Mouse (Mus musculus) frontal cortex, postnatal 25 days (tissue): ENCODE measurements around the gene Nol12.
A peak's percentile ranks its signal among the peaks of the same experiment; 100 is the strongest.

ENCODE experiments used
- DNase-seq, 2 experiments: peaks; one replicate each; pipeline ENCODE4 v3.0.0; 2022; ENCODE audit warnings: low spot score in 2 of 2

The Nol12 gene

DNA sequence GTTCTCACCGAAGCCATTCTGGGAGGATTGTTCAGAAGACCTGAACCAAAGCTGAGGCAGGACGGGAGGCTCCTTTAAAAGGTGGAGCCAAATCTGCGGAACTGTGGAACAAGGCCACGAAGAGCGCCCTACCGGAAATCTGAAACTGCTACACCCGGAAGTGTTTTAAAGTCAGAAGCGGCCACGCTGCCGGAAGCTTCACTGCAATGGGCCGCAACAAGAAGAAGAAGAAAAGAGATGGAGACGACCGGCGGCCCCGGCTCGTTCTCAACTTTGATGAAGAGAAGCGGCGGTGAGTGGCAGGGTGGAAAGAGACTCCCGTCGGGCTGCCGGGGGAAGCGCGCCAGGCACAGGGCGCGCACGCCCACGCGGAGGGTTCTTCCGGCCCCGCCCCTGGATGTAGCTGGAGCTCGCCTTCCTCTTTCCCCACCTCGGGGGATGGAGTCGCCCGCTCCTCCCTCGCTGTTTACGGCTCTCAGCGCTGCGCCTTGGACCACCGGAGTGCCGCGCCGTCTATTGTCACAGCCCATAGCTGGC lies at the start of gene Nol12:
Gene Nol12 (plus strand): TSS at position 150 of the 537 bp plus-strand sequence.
- DNase-seq = peak; percentile 84 to 87

DNA sequence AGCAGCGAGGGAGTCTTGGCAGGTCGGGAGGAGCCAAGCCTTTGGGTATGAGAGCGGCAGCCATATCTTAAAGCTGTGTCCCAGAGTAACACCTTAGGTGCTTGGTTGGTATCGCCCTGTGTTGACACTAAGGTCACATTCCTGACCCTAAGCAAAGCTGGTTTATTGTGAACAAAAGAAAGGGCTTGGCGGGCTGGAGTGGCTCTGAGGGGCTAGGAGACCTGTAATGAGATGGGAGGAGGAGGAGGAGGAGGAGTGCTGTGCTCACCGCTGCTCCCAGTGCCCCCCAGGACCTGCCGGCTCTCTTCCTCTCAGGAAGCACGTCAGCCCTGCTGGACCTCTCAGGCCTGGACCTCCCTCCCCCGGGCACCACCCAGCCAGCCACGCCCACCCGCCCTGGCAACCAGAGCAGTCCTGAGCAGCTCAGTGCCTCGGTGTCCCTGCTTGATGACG lies 45.3 kb upstream of the Nol12 start:
- DNase-seq = no peak

DNA sequence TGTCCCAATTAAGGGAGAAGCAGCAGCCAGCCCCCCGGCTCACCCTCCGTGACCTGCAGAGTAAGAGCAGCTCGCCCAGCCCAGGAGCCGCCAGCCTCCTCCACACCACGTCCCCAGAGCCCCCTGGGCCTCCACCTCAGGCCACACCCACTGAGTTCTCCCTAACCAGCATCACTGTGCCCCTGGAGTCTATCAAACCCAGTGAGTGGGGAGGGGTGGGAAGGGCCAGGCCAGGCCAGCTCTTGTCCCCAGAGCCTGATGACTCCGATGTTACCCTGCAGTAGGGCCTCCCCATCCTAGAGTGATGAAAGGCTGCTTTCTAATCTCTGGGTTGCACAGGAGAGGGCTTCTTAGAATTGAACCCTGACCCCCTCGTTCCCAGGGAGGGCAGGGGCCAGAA lies 42.3 kb upstream of the Nol12 start:
- DNase-seq = no peak

DNA sequence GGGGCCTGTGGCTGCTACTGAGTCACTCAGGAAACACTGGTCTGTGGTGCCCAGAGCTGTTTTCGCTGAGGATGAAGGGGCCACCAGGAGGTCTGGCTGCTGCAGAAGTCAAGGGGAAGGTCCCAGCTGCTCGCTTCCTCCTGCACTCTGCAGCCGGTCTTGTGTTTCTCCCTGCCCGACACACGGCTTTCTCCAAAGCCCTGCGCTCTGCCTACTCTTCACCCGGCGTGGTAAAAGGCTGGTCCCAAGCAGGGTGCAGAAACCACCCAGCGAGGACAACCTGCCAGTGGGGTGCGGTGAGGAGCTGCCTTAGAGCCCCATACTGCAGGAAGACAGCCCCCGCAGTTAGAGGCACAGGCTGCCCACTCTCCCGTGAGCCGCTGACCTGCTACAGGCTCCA lies 40.0 kb upstream of the Nol12 start:
- DNase-seq = no peak

DNA sequence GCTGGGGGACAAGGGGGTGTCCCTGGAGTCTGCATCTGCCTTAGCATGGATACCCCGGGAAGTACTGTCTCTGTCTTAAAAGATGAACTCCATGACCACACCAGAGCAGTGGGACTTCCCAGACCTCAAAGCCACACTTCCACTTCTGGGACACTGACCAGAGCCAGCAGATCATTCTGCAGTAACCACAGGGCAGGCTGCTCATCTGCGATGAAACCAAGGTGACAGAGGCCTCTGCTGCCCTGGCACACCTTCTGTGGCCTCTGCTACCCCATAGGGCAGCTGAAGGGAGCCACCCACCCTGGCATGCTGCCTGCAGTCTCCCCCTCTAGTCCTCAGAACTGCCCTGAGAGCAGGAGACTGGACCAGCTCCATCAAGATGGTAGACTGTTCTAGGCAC lies 39.0 kb upstream of the Nol12 start:
- no peak for DNase-seq

DNA sequence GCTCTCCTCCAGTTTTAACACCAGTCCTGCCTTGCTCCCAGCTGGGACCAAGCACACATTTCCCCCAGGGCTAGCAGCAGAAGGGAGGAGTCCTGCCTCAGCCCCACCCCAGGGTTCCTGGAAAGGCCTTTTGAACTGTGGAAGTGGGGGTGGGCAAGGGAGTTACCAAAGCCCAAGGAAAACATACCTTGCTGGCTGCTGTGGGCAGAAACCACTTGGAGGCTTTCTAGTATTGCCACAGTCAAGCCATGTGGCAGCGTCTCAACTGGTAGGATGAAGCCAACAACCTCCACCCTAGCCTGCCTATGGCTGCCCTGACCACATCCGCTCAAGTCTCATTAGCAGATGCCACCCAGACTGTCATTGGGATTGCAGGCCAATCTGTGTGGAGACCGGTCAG lies 38.6 kb upstream of the Nol12 start:
- no peak for DNase-seq

DNA sequence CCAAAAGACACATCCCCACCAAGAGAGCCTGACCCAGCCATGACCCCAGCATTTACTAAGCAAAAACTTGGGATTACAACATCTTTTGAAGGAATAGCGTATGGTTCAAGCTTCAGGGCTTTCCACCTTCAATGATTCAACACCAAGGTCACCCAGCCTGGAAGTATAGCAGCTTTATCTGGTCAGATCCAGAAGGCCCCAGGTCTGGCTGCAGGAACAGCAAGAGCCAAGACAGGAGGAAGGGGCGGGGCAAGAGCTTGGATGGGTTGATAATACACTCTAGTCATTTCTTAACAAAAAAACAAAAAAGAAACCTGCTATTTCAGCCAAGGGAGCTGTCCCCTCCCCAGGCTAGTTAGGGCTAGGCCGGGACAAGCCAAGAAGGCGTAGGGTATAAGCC lies 37.2 kb upstream of the Nol12 start:
- DNase-seq = no peak

DNA sequence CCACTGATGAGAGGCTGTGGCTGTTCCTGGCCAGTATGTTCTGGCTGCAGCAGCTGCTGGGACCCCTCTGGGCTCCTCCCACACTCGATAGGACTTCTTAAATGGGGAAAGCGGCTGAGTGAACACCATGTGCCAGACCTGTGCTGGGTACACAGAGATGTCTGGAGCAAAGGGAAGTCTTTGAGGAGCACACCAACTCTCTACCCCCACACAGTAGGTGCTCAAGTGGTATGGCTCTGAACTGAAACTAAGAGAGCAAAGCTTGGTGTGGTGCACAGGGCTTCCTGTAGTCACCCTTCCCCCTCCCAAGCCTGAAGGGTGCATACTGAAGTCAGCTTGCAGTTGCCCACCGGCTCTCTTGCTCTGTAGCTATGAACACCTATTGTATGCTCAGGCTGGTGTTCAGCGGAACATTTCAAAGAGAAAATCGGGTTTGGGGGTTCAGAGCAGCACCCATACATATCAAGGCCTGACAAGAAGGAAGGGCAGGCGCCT lies 36.2 kb upstream of the Nol12 start:
- DNase-seq = no peak

DNA sequence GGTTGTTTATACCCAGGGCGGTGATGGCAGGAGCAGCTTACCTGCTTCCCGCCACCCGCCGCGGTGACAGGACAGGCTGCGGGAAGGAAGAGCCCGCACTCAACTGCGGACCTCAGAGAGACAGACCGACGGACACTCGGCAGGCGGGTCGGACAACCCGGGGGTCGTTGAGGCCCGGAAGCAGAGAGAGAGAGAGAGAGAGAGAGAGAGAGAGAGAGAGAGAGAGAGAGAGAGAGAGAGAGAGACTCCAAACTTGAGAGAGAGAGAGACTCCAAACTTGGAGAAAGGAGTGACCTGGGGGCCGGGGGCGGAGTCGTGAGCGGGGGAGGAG lies 35.4 kb upstream of the Nol12 start, which contains the start of gene Gm49510:
Gene Gm49510 (plus strand): TSS at position 259 of the 331 bp plus-strand sequence.
- no peak for DNase-seq

DNA sequence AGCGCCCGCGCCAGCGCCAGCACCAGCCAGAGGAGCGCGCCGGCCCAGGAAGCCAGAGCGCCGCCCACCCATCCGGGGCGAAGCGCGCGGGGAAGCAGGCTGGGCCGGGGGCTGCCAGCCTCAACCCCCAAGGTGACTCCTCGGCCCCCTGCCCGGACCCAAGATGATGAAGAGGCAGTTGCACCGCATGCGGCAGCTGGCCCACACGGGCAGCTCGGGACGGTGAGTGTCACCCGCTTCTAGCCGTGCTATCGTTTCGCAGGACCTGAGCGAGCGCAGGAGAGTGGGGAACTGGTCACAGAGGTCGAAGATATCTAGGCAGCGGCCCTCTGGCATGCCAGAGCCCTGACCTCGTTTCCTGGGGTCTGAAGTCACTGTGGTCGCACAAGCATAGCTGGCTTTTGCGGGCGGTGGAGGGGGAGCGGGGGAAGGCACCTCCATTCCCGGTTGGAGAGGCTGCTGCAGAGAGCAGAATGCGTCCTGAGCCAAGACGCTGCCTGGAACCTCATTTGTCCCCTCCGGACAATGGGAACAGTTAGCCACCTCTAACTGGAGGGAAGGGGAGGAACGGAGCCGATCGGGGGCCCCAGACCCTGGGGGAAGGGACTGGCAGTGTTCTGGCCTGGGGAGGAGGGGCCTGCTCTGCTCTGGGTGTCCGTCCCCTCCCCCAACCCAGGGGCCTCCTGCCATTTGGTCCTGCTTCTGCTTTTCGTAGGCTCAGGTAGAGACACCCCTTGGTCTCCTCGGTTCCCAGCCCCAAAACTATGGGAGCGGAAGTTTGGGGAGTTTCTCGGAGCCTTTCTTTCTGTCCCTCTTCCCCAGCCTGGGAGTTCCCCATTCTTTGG lies 34.8 kb upstream of the Nol12 start, which contains the start of gene Sh3bp1:
Gene Sh3bp1 (plus strand): TSS at position 29 of the 845 bp plus-strand sequence.
- peak in 1 of 2 experiments; percentile 45 for DNase-seq

DNA sequence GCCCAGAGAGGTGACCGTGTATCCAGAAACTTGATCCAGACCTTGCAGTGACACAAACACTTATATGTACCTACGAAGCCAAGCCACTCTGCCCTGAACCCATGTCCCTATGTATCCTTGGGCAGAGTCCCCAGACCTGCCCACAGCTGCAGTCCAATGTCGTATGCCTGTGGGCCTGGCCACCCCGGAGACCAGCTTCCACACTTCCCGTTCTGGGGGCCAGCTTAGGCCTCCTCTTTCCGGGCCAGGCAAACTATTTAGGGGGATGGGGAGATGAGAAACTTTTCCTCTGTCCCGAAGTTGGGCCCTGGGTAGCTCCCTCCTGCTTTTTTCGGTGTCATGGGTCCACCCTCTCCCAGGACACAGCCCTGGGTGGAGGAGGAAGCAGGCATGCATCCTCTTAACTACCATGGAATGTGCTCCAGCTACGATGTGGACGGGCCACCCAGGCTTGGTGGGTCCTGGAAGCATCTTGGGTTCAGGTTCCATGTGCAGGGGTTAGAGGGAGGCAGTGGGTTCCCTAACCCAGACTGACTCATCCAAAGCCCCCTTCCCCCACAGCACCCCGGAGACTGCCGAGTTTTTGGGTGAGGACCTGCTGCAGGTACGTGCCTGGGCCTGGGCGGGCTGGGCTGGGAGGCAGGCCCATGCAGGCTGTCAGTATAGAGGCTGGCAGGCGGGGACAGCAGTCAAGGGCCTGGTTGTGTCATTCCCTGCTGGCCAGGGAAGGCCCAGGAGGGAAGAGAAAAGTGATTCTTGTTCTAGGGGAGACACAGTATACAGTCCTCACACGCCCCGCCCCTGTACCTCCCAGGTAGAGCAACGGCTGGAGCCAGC lies 33.9 kb upstream of the Nol12 start:
- no peak for DNase-seq

DNA sequence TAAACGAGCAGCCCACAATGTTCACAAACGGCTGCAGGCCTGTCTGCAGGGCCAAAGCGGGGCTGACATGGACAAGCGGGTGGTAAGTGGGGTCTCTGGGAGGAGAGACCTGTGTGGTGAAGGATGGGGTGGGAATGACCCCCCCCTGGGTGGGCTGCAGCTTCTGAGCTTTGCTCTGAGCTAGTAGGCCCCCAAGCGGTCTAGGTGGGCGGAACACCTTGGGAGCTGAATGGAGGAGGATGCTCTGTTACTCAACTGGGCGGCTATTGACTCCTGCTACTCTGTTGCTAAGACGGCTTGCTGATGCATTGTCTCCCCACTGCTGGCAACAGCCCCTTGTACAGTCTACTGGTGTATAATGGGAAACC lies 33.3 kb upstream of the Nol12 start:
- DNase-seq = no peak

DNA sequence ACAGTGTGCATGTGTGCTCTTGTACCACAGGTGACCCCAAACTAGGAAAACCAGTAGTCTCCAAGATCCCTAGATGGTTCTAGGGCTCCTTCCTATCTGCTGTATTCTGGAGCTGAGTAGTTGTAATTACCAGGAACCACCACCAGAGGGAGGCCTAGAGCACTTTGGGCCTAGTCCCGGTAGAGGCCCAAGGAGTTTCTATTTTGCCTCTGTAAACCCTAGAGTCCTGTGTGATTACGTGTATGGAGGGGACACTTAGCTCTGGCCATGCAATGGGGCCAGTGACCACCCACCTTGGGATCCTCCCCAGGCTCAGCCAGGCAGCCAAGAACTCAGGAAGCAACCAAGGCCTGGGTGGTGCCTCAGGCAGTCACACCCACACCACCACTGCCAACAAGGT lies 31.5 kb upstream of the Nol12 start:
- DNase-seq = peak; percentile 64 to 71

DNA sequence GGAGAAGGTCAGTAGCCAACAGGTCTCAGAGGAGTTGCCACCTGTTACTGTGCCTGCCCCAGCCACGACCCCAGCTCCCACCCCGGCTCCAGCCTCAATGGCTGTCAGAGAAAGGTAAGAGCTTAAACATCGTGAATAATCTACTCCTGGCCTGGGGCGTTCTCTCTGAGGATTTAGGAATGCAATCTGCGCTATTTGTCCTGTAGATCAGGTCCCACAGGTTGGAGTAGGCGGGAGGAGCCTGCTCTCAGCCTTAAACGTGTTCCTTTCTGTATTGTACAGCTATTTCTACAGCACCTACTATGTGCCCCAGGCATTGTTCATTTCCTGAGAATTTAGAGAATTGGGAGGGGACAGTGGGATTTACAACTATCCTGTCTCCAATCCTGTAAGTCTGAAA lies 26.3 kb upstream of the Nol12 start:
- no peak for DNase-seq

DNA sequence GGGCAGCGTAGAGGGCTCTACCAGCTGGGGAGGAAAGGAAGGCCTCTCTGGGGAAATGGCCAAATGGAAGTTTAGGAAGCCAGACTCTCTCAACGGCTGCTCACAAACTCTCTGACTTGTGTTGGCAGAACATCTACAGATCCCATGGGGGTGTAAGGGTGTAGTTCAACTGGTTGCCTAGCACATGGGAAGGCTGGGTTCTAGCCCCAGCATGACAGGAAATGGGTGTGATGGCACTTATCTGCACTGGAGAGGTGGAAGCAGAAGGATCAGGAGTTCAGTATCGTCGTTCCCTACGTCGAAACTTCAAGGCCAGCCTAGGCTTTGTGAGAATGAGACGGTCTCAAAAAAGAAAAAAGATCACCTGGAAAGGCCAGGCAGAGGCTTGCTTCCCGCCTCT lies 25.8 kb upstream of the Nol12 start:
- DNase-seq = no peak

DNA sequence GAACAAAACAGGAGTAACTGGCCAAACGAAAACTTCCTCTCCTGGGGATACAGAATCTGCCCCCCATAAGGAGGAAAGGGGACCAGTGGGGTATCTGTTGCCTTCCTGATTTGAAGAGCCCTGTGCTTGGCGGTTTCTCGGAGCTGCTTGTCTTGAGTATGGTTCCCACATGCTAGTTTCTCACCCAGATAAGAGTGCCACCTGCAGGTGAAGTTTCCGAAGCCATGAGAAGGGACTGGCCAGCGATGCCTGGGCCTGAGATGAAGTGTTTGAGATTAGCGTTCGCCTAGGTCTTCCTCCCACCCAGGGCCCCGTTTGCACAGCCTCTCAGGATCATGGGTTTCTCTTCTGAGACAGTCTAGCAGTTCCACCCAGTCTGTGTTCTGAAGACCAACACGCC lies 22.7 kb upstream of the Nol12 start:
- no peak for DNase-seq

DNA sequence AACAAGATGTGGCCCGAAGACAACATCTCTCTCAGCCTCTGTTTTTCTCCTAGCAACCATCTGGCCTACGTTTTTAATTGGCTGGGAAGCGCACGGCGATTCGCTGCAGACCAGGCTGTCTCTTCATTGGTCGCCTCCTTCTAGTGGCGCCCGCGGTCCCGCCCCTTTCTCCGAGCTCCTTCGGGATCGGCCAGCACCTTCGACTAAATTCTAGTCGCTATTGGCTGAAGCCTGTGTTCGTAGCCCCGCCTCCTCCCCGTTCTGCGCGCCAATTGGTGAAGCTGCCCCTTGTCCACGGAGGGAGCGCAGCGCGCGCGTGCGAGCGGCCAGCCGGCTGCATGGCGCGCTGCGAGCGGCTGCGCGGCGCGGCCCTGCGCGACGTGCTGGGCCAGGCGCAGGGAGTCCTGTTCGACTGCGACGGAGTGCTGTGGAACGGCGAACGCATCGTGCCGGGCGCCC lies 21.1 kb upstream of the Nol12 start, which contains the start of gene Pdxp:
Gene Pdxp (plus strand): TSS at position 288 of the 459 bp plus-strand sequence.
- peak; percentile 87 to 93 for DNase-seq

DNA sequence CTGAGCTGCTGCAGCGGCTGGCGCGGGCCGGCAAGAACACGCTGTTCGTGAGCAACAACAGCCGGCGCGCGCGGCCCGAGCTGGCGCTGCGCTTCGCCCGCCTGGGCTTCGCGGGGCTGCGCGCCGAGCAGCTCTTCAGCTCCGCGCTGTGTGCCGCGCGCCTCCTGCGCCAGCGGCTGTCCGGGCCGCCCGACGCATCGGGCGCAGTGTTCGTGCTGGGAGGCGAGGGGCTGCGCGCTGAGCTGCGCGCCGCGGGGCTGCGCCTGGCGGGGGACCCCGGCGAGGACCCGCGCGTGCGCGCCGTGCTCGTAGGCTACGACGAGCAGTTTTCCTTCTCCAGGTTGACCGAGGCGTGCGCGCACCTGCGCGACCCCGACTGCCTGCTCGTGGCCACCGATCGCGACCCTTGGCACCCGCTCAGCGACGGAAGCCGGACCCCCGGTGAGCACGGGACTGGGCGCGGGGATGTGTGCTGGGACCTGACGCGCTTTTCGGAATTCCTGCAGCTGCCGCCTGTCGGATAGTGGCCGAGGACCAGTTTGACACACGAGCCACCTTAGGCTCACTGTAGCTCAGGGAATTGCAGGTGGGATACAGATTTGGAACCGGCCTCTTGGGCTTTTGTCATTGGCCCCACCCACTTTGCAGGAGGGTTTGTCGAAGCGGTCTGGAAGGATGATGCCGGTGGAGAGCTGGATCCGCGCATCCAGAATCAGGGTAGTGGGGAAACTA lies 20.5 kb upstream of the Nol12 start:
- no peak for DNase-seq

DNA sequence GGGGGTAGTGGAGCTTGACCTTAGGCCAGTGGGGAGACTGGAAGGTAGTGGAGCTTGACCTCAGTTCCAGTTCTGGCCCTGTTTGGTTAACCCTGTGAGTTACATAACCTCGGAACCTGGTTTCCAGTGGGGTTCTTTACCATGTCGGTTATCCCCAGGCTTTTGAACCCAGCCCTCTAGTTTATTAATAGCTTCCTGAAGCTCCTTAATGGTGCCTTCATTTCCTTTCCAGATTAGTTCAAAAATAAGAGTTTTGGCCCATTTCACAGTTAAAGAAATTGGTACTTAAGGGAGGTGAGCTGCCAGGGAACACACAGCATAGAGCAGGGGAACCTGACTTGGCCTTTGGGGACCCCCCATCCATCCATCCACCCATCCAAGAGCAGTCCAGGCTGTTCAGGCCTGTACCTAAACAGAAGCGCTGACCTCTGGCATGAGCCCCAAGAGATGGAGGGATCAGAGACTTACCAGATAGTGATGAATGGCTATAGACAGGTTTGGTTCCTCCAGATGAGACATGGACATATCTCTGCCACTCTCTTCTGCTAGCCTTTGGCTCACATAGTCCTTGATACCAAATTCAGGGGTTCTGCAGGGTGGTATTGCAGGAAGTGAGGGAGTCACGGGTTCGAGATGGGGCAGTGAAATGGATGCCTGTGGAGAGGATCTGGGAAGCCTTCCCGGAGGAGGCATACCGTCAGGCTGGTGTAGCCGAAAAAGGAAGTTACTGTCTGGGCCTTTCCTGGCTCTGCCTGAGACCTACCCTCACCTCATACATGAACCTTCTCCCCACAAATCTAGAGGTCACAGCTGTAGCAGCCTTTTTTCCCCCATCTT lies 19.7 kb upstream of the Nol12 start:
- DNase-seq = no peak

DNA sequence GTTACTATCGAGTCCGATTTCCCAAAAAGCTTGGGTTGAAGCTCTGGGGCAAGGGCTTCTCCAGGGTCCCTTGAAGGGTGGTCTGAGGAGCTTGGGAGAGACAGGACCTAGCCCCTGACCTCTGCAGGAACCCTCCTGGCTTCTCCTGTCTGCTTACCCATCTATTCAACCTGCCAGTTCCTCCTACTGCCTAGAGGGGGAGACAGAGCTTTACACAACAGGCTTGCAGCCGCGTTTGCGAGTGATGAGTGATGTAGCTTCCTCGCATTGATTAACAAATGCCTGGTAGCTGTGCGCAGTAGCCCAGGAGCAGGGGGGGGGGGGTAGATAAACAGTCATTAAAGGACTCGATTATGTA lies 19.1 kb upstream of the Nol12 start:
- DNase-seq = peak in 1 of 2 experiments; percentile 53
